Mouse (Mus musculus): ENCODE results near the gene Ltk. TPM values are rescaled to one million over a fixed set of nuclear protein-coding genes. Genes with fewer than 3 reads are reported as not detected.
"Not testable (repeated sequence)": the region's sequence is repeated elsewhere in the genome, so short reads cannot be mapped to it uniquely, and the experiment has no call there.

Gene Ltk
- polyA plus RNA-seq, 1 experiment from 2014 or later, result 0.29 TPM

DNA sequence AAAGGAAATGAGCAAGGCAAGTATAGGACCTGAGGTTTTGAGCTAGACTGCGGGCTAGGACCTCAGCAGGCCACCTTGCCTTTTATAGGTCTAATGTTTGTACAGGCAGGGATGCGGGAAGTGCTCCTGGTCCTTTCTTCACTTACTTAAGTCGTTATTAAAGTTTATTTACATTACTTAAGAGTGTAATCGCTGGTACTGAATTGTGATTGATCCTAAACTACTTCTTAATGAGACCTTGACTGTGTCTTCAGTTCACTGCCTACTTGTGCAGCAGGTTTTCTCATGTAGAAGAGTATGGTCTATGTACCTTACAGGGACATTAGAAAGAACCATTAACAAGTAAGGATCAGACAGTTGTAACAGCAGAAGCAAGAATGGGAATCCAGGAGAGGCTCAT is 29.5 kb downstream of the Ltk start:
- Histone ChIP-seq H3K27me3 (replicated peaks; ENCODE audit: control insufficient read depth, insufficient read depth, low read length) (no peaks in the 10 kb centered on the region), H3K36me3 (ENCODE audit: control insufficient read depth, insufficient read depth, low read length) (peaks cover 97% of the 10 kb centered on the region), H3K4me3 (ENCODE audit: low read depth, low read length) (no peak overlapping the region), H3K4me1 (ENCODE audit: control insufficient read depth, insufficient read depth, low read length) (no peaks in the 10 kb centered on the region), H3K9me3 (replicated peaks; ENCODE audit: control insufficient read depth, low read length) (no peaks in the 10 kb centered on the region), H3K4me2 (ENCODE audit: low read length) (no peak overlapping the region), H3K9ac (ENCODE audit: low read length) (no peak overlapping the region), H3K27ac (ENCODE audit: low read depth, low read length) (no peak overlapping the region)
- DNase-seq (ENCODE audit: low spot score) (no peak), ATAC-seq (no peak)
- 86% methylated on average over 4 of the region's 4 CpGs for WGBS

DNA sequence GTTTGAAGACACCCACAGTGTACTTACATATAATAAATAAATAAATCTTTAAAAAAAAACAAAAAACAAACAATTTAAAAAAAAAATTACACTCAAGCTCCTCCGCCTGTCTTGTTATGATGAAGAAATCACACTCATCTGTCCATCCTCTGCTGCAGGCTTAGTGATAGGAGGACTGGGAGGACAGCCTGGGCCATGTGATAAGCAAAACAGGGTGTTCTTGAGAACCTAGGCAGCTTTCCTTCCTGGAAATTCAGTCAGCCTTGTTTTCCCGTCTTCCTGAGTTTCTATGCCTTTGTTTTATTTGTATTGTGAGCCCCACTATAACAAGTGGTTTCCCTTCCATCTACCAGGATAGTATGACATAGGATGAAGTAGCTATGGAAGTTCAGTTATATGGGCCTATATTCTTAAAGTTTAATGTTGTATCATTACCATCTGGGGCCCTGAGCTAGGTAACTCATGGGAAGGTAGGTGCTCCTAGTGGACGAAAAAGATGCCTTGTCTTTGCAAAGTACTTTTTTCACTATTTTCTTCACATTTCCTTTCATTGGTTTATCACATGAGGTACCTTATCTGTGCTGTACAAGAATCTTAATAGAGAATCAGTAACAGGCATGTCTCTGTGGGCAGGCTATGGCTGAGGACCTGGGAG is 32.3 kb downstream of the Ltk start:
- ATAC-seq, result no peak
- no peak overlapping the region for H3K9ac ChIP-seq (ENCODE audit: low read length)
- no peaks in the 10 kb centered on the region for H3K9me3 ChIP-seq (replicated peaks; ENCODE audit: control insufficient read depth, low read length)
- H3K4me1 ChIP-seq (ENCODE audit: control insufficient read depth, insufficient read depth, low read length), result no peaks in the 10 kb centered on the region
- no peak overlapping the region for H3K4me3 ChIP-seq (ENCODE audit: low read depth, low read length)
- H3K27me3 ChIP-seq (replicated peaks; ENCODE audit: control insufficient read depth, insufficient read depth, low read length), result no peaks in the 10 kb centered on the region
- H3K4me2 ChIP-seq (ENCODE audit: low read length), result no peak overlapping the region
- H3K27ac ChIP-seq (ENCODE audit: low read depth, low read length), result no peak overlapping the region
- H3K36me3 ChIP-seq (ENCODE audit: control insufficient read depth, insufficient read depth, low read length), result peaks cover 90% of the 10 kb centered on the region
- WGBS, result 91% methylated on average over 3 of the region's 3 CpGs
- no peak for DNase-seq (ENCODE audit: low spot score)

DNA sequence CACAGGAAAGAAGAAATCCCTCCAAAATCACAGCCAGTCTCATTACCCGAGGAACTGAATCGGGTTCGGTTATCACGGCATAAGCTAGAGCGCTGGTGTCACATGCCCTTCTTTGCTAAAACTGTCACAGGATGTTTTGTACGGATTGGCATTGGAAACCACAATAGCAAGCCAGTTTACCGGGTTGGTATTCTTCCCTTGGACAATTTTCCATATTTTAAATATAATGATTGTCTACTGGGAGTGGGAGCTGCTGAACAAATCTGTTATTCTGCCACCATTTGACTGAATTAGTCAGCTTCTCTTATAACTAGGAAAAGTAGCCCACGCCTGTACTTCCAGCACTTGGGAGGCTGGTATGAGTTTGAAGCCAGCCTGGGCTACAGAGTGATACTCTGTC is 39.2 kb downstream of the Ltk start:
- DNase-seq (ENCODE audit: low spot score), result no peak
- Histone ChIP-seq H3K9ac (ENCODE audit: low read length) (no peak overlapping the region), H3K4me1 (ENCODE audit: control insufficient read depth, insufficient read depth, low read length) (no peaks in the 10 kb centered on the region), H3K9me3 (replicated peaks; ENCODE audit: control insufficient read depth, low read length) (no peaks in the 10 kb centered on the region), H3K27me3 (replicated peaks; ENCODE audit: control insufficient read depth, insufficient read depth, low read length) (no peaks in the 10 kb centered on the region), H3K27ac (ENCODE audit: low read depth, low read length) (no peak overlapping the region), H3K36me3 (ENCODE audit: control insufficient read depth, insufficient read depth, low read length) (peaks cover 82% of the 10 kb centered on the region), H3K4me2 (ENCODE audit: low read length) (no peak overlapping the region), H3K4me3 (ENCODE audit: low read depth, low read length) (no peak overlapping the region)
- WGBS, result 96% methylated on average over 8 of the region's 8 CpGs
- no peak for ATAC-seq

- 86% methylated on average over 2 of the region's 2 CpGs for WGBS
- not testable (repeated sequence) for H3K27ac ChIP-seq (ENCODE audit: low read depth, low read length); H3K4me2 ChIP-seq (ENCODE audit: low read length); H3K27me3 ChIP-seq (replicated peaks; ENCODE audit: control insufficient read depth, insufficient read depth, low read length); H3K4me3 ChIP-seq (ENCODE audit: low read depth, low read length); ATAC-seq; DNase-seq (ENCODE audit: low spot score); H3K4me1 ChIP-seq (ENCODE audit: control insufficient read depth, insufficient read depth, low read length); H3K9ac ChIP-seq (ENCODE audit: low read length); H3K9me3 ChIP-seq (replicated peaks; ENCODE audit: control insufficient read depth, low read length)
- H3K36me3 ChIP-seq (ENCODE audit: control insufficient read depth, insufficient read depth, low read length), result peaks cover 69% of the 10 kb centered on the region
Measured at GRCm38 (mm10) chr2:119715868-119716267, 44.4 kb downstream of the Ltk start.

DNA sequence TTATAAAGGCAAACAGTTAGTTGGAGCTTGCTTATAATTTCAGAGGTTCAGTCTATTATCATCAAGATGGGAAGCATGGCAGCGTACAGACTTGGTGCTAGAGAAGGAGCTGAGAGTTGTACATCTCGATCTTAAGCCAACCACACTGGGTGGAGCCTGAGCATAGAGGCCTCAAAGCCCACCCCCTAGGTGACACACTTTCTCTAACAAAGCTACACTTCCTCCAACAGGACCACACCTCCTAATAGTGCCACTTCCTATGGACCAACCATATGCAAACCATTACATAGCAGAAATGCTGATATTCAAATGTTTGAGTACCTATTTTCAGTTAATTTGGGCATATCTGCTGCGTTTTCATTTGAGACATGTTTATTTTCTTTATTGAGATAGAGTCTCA is 50.2 kb downstream of the Ltk start:
- no peaks in the 10 kb centered on the region for H3K27me3 ChIP-seq (replicated peaks; ENCODE audit: control insufficient read depth, insufficient read depth, low read length)
- H3K9me3 ChIP-seq (replicated peaks; ENCODE audit: control insufficient read depth, low read length), result no peaks in the 10 kb centered on the region
- ATAC-seq (no peak), DNase-seq (ENCODE audit: low spot score) (no peak)
- 91% methylated on average over 3 of the region's 3 CpGs for WGBS
- no peak overlapping the region for H3K27ac ChIP-seq (ENCODE audit: low read depth, low read length)
- H3K9ac ChIP-seq (ENCODE audit: low read length), result no peak overlapping the region
- H3K4me2 ChIP-seq (ENCODE audit: low read length), result no peak overlapping the region
- H3K4me1 ChIP-seq (ENCODE audit: control insufficient read depth, insufficient read depth, low read length), result no peaks in the 10 kb centered on the region
- peaks cover 61% of the 10 kb centered on the region for H3K36me3 ChIP-seq (ENCODE audit: control insufficient read depth, insufficient read depth, low read length)
- H3K4me3 ChIP-seq (ENCODE audit: low read depth, low read length), result no peak overlapping the region

DNA sequence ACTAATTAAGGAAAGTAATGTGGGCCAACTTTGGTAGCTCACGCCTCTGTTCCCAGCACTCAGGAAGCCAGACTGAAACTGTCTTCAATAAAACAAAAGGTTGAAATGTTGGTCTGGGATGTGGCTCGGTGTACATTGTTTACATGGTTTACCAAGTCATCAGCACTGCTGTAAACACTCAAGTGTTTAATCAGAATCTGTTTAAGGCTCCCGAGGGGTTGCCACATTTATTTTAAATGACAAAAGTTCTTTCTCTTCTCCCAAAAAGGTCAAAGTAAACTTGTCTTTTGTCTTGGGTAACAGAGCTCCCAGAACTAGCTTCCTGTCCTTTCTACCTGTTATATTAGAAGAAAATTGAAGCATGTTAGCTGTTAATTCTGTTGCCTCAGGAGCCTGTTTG is 52.6 kb downstream of the Ltk start:
- 87% methylated on average over 3 of the region's 3 CpGs for WGBS
- no peaks in the 10 kb centered on the region for H3K4me1 ChIP-seq (ENCODE audit: control insufficient read depth, insufficient read depth, low read length)
- no peak overlapping the region for H3K4me3 ChIP-seq (ENCODE audit: low read depth, low read length)
- no peak overlapping the region for H3K27ac ChIP-seq (ENCODE audit: low read depth, low read length)
- H3K9me3 ChIP-seq (replicated peaks; ENCODE audit: control insufficient read depth, low read length), result no peaks in the 10 kb centered on the region
- no peak overlapping the region for H3K4me2 ChIP-seq (ENCODE audit: low read length)
- no peaks in the 10 kb centered on the region for H3K27me3 ChIP-seq (replicated peaks; ENCODE audit: control insufficient read depth, insufficient read depth, low read length)
- no peak overlapping the region for H3K9ac ChIP-seq (ENCODE audit: low read length)
- DNase-seq (ENCODE audit: low spot score) (no peak), ATAC-seq (no peak)
- H3K36me3 ChIP-seq (ENCODE audit: control insufficient read depth, insufficient read depth, low read length), result peaks cover 61% of the 10 kb centered on the region

DNA sequence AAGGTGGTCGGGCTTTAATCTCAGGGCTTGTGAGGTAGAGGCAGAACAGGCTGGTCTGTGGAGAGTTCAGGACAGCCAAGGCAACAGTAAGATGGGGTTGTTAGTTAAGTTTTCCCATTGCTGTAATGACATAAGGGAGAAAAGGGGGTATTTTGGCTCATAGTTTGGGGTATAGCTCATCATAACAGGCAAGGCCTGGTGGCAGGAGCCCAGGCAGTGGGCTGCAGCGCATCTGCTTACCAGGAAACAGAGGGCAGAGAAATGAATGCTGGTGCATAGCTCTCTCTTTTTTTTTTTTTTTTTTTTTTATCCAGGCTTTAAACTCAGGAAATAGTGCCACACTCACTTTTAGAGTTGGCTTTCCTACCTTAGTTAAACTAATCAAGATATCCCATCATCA is 57.1 kb downstream of the Ltk start:
- Histone ChIP-seq H3K9me3 (replicated peaks; ENCODE audit: control insufficient read depth, low read length) (no peaks in the 10 kb centered on the region), H3K27ac (ENCODE audit: low read depth, low read length) (no peak overlapping the region), H3K4me3 (ENCODE audit: low read depth, low read length) (no peak overlapping the region), H3K9ac (ENCODE audit: low read length) (no peak overlapping the region), H3K4me2 (ENCODE audit: low read length) (no peak overlapping the region), H3K27me3 (replicated peaks; ENCODE audit: control insufficient read depth, insufficient read depth, low read length) (no peaks in the 10 kb centered on the region), H3K36me3 (ENCODE audit: control insufficient read depth, insufficient read depth, low read length) (peaks cover 44% of the 10 kb centered on the region), H3K4me1 (ENCODE audit: control insufficient read depth, insufficient read depth, low read length) (no peaks in the 10 kb centered on the region)
- WGBS, result 93% methylated on average over 2 of the region's 2 CpGs
- ATAC-seq (no peak), DNase-seq (ENCODE audit: low spot score) (no peak)

Other genes starting within 250 kb of the Ltk start
- 0.29 and 0.36 TPM in 2 replicates for gene Exd1, start 212.8 kb downstream of the Ltk start, polyA plus RNA-seq (2014; fragmentation: Nextera tagmentation; extraction: Ambion mirVana)
- gene Chp1, start 212.7 kb downstream of the Ltk start, polyA plus RNA-seq (2014; fragmentation: Nextera tagmentation; extraction: Ambion mirVana), result 72.3 and 75.5 TPM in 2 replicates
- gene Nusap1, start 142.1 kb downstream of the Ltk start, polyA plus RNA-seq (2014; fragmentation: Nextera tagmentation; extraction: Ambion mirVana), result 38.0 and 41.9 TPM in 2 replicates
- gene Oip5, start 142.0 kb downstream of the Ltk start, polyA plus RNA-seq (2014; fragmentation: Nextera tagmentation; extraction: Ambion mirVana), result 13.2 and 14.8 TPM in 2 replicates
- 36.7 and 37.6 TPM in 2 replicates for gene Ndufaf1, start 97.6 kb downstream of the Ltk start, polyA plus RNA-seq (2014; fragmentation: Nextera tagmentation; extraction: Ambion mirVana)
- gene Rtf1, start 85.4 kb downstream of the Ltk start, polyA plus RNA-seq (2014; fragmentation: Nextera tagmentation; extraction: Ambion mirVana), result 32.6 and 38.0 TPM in 2 replicates
- 0.61 and 0.78 TPM in 2 replicates for gene Itpka, start 18.1 kb downstream of the Ltk start, polyA plus RNA-seq (2014; fragmentation: Nextera tagmentation; extraction: Ambion mirVana)
- gene Rpap1, start 27.1 kb upstream of the Ltk start, polyA plus RNA-seq (2014; fragmentation: Nextera tagmentation; extraction: Ambion mirVana), result 12.8 and 16.0 TPM in 2 replicates
- gene Tyro3, start 37.3 kb upstream of the Ltk start, polyA plus RNA-seq (2014; fragmentation: Nextera tagmentation; extraction: Ambion mirVana), result 14.3 TPM in 2 replicates
- 23.6 and 32.3 TPM in 2 replicates for gene Mga, start 136.8 kb upstream of the Ltk start, polyA plus RNA-seq (2014; fragmentation: Nextera tagmentation; extraction: Ambion mirVana)
- 3.0 and 4.3 TPM in 2 replicates for gene Mapkbp1, start 212.3 kb upstream of the Ltk start, polyA plus RNA-seq (2014; fragmentation: Nextera tagmentation; extraction: Ambion mirVana)

All from forebrain, embryonic 14.5 days (tissue).